Mouse (Mus musculus) adrenal gland, adult (tissue): ENCODE measurements around the gene Cep97.
"Not testable (repeated sequence)": the region's sequence is repeated elsewhere in the genome, so short reads cannot be mapped to it uniquely, and the experiment has no call there.

Experiments used
- DNase-seq, 2 experiments: peaks; one replicate each; pipeline ENCODE4 v3.0.0; 2022 to 2023; ENCODE audit warnings: low spot score in 1 of 2; ENCODE audit not compliant: inconsistent age in 2 of 2

Cep97 gene

GRCm38 (mm10) chr16:55947876-55948410 is 13.3 kb upstream of the Cep97 start:
- not testable (repeated sequence) for DNase-seq

DNA sequence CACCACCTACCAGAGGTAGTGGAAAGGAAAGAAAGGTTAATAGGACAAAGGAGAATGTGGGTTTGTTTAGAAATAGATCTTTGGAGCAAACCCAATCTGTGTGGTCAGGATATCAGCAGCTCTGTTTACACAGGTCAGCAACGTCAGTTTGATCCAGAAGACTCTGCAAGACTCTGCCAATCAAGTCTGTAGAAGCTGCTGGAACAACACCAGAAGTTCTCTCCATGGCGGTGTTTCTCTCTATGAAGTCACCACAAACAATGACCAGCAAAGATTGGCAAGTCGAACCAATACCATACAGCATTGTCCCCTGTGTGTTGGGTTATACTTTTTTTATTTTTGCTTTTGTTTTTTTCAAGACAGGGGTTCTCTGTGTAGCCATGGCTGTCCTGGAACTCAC is 12.6 kb upstream of the Cep97 start:
- no peak for DNase-seq

DNA sequence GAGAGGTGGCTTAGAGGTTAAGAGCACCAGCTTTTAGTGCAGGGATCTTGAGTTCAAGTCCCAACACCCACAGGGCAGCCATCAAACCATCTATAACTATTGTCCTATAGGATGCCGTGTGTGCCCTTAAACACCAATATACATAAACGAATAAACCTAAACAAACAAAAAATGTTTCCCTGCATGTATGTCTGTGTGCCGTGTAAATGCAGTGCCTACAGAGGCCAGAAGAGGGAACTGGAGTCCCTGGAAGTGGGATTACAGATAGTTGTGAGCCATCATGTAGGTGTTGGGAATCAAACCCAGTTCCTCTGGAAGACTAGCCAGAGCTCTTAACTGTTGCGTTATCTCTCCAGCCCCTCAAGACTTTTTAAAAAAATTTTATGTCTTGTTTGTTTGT is 6.1 kb upstream of the Cep97 start:
- DNase-seq, result no peak

- no peak for DNase-seq
These were observed 5.0 kb upstream of the Cep97 start for GRCm38 (mm10) chr16:55939703-55940102.

DNA sequence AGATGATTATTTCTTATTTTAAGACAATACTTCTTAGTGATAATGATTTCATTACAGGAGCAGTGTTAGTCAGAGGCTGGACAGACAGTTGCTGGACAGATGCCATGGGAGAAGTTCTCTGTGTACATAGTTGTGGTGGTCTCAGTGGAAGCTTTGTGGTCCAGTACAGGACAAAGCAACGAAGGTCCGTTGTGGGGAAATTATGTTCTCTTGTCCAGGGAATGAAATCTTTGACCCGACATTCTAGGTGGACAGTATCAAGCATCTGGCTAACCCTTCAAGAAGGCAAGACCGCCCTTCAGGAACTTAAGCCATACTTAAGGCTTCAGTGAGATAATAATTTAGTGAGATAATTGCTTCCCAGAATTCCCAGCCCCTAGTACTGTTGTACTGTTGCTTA is 4.1 kb upstream of the Cep97 start:
- no peak for DNase-seq

- DNase-seq, result peak in 1 of 2 experiments; percentile 58
These were observed 843 bp downstream of the Cep97 start for GRCm38 (mm10) chr16:55933681-55934343.

GRCm38 (mm10) chr16:55924010-55924409 is 10.6 kb downstream of the Cep97 start:
- no peak for DNase-seq

GRCm38 (mm10) chr16:55922079-55922478 is 12.6 kb downstream of the Cep97 start:
- DNase-seq, result no peak

DNA sequence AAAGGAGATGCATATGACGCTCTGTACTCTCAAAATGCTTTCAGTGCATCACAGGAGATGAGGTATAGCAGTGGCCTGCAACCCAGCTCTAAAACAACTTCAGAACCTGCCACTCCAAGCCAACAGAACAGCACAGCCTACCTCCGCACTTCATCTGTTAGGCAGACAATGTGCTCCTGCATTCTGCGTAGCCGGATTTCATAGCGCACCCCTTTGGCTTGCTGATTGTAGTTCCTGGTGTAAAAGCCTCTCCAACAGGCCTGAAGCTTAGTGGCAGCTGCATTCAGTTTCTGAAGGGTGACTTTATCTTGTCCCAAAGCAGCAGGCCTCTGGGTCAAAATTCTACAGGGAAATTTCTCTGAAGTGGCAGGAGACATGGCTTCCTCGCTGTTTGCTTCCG is 19.9 kb downstream of the Cep97 start:
- no peak for DNase-seq

GRCm38 (mm10) chr16:55910208-55910793 is 24.4 kb downstream of the Cep97 start:
- no peak for DNase-seq

DNA sequence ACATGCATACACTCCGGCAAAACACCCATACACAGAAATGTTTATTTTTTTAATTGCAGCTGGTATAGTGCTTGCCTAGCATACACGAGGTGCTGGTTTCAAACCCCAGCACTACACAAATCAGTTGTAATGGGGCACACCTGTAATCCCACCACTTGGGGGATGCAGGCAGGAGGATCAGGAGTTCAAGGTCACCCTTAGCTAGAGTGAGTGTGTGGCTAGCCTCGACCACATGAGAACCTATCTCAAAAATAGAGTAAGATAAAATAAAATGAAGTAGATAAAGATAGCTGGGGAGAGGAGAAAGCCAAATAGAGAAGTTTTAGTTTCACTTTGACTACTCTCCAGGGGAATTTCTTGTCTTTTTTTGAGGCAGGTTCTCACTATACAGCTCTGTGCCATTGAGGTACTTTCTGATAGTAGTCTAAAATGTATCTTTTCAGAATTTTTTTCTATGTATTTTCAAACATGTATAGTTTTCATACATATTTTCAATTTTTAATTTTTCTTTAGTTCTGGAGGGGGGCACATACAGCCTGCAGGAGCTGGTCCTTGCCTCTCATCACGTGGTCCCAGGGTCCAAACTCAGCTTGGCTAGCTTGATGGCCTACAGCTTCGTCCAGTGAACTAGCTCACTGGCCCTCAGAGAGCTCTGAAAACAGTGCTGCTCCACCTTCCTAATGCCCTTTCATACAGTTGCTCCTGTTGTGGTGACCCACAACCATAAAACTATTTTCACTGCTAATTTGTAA is 27.6 kb downstream of the Cep97 start:
- no peak for DNase-seq

GRCm38 (mm10) chr16:55905370-55905769 is 29.3 kb downstream of the Cep97 start:
- no peak for DNase-seq

DNA sequence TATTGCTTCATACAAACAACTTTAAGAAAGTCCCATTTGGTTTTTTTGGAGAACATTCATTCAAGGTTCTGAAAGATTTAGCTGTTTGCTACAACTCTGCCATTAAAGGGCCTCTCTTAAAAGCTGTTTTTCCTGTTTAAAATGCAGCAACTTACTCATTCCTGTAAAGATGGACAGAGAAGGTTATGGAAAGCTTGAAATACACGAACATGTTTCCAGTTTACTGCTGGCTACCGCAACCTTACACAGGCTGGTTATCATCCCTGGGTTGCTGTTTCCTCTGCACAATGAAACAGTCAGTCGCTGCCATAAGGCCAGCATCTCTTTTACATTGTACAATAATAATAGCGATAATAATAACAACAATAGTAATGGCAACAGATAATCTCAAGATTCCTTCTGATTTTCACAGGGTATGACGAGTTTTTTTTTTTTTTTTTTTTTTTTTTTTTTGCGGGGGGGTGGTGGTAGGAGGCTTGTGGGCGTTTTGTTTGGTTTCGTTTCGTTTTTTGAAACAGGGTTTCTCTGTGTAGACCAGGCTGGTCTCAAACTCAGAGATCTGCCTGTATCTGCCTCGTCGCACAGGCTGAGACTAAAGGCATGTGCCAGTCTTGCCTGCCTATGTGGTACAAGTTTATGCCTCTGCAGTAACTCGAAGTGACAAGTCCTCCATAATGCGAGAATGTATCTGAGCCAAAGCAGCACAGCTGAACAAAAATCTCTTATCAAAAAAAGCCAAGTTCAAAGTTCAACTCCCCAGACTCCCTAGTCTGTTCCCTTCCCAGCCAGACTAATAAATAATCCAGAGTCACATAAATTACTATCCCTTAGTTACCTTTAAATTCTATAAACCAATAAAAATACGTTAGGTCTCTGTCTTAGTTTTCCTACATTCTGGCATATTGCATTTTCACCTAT is 32.6 kb downstream of the Cep97 start:
- DNase-seq, result no peak

DNA sequence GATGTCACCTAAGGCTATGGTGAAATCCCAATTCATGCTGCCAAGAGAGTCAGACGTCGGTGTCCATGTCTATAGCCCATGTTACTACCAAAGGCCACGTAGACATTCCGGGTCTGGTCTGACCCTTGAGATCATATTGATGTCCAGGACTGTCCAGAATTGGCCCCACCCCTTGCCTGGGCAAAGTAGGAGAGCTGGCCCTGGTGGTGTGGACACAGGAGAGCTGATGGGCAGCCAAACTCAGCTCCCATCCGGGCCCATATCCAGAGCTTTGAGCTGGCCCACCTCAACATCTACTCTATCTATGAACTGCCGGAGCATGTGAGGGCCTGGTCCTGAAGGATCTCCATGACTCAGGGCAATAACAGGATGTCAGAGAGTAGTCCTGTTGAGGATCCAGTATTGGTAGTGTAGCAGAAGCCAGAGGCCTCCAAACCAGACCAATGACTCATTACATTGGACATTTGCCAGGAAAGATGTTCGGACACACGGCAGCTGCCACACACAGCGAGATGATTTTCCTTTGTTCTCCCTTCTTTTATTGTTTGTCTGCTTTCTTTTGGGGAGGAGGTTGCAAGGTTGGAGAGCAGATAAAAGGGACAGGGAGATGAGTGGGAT is 36.2 kb downstream of the Cep97 start:
- peak; percentile 16 to 82 for DNase-seq

DNA sequence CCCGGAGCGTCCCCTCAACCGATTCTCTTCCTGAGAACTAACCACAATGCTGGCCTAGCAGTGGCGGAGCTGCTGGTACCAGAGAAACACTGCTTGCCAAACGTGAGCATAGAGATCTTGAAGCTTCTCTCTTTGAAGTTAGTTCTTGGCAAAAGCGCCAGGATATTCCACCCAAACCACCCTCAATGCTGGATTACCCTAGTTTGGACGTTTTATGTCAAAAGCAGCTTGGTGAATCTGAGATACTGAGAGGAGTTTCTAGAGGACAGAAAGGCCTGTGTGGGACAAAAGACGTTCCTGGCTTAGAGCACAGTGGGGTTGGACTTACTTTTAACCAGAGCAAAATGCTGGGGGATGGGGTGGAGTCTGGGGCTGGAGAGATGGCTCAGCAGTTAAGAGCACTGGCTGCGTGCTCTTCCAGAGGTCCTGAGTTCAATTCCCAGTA is 39.0 kb downstream of the Cep97 start:
- no peak for DNase-seq

GRCm38 (mm10) chr16:55894893-55895650 is 39.6 kb downstream of the Cep97 start, which contains the start of gene Nxpe3:
Nxpe3 (minus strand) TSS chr16:55895285.
- DNase-seq, result peak; percentile 87 to 96

DNA sequence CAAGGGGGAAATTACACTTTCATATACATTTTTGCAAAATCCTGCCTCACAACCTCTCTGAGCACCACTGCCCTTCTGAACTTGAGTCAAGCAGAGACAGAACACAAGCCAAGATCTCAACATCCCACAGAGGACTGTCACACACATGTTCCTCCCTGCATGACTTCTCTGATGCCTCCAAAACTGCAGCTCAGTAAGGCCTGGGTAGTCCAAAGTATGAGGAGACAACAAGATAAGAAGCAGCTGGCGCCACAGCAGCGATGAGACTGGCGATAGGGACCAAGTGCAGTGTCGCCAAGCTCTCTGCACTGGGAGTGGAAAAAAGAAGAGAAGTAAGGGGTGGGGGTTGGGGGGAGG is 40.1 kb downstream of the Cep97 start:
- peak in 1 of 2 experiments; percentile 12 for DNase-seq

GRCm38 (mm10) chr16:55893410-55894107 is 41.1 kb downstream of the Cep97 start:
- DNase-seq, result no peak

GRCm38 (mm10) chr16:55892484-55892883 is 42.2 kb downstream of the Cep97 start:
- no peak for DNase-seq
